In genomic region chr10:39659411-39660268, GRCm38 (mm10) we compare ENCODE assay signal across 8 mouse cellular contexts. TPM values are rescaled to one million over a fixed set of nuclear protein-coding genes. Genes with fewer than 3 reads are reported as not detected.
A peak's percentile ranks its signal among the peaks of the same experiment; 100 is the strongest.
DNase-seq lines count a peak whose midpoint lies in the region; ATAC-seq and TF ChIP-seq lines count a peak whose summit lies in the region.

No protein-coding gene starts in this region.

- peak; percentile 87 for ATAC-seq in intestine, embryonic 16.5 days
- ATAC-seq in megakaryocyte, adult 5-6 weeks (ENCODE audit: poor library complexity, severe bottlenecking): no peak

- peaks cover 23% of the 10 kb centered on the region for H3K4me1 ChIP-seq in intestine, embryonic 16.5 days (ENCODE audit: control insufficient read depth, insufficient read depth, low read length)
- H3K4me1 ChIP-seq in olfactory bulb, adult 2 months (ENCODE audit: control insufficient read depth, insufficient read depth, low read length): peaks cover 10% of the 10 kb centered on the region

- no peak overlapping the region for H3K4me2 ChIP-seq in intestine, embryonic 16.5 days (ENCODE audit: low read depth, low read length)

- no peaks in the 10 kb centered on the region for H3K9me3 ChIP-seq in intestine, embryonic 16.5 days (ENCODE audit: control insufficient read depth, low read length)

- no peak overlapping the region for H3K4me3 ChIP-seq in intestine, embryonic 16.5 days (ENCODE audit: low read length)
- H3K4me3 ChIP-seq in olfactory bulb, adult 2 months (ENCODE audit: insufficient read depth, low read depth, low read length): no peak overlapping the region

- intact Hi-C loops in gastrocnemius, postnatal 14 days (cut with DNase I; ENCODE audit: low total_unique reads): no loop called here

- WGBS in intestine, embryonic 16.5 days: 9% methylated on average over 11 of the region's 11 CpGs
- 16% methylated on average over 11 of the region's 11 CpGs for WGBS in olfactory bulb, adult 2 months

- TF ChIP-seq CTCF in olfactory bulb, adult 2 months (IDR thresholded peaks at IDR 0.05; ENCODE audit: insufficient read depth, low read depth, low read length): no peak

- H3K36me3 ChIP-seq in intestine, embryonic 16.5 days (ENCODE audit: control insufficient read depth, insufficient read depth, low read length): no peaks in the 10 kb centered on the region

- H3K9ac ChIP-seq in intestine, embryonic 16.5 days (ENCODE audit: low read depth, low read length): peak overlapping the region; percentile 31; the same call in 1 of the 2 replicates

- no peak for TF ChIP-seq POLR2A in olfactory bulb, adult 2 months (IDR thresholded peaks at IDR 0.05; ENCODE audit: insufficient read depth, low read depth, low read length)

- peak; percentile 36 for DNase-seq in adrenal gland, postnatal 14 days
- no peak for DNase-seq in adrenal gland, postnatal 4 days (ENCODE audit: low spot score in 2 of 2)
- peak; percentile 58 to 71 for DNase-seq in cerebellum, postnatal 25 days
- peak; percentile 58 for DNase-seq in gastrocnemius, postnatal 14 days
- peak; percentile 70 to 83 for DNase-seq in lung, adult 18-20 months

- no peaks in the 10 kb centered on the region for H3K27me3 ChIP-seq in intestine, embryonic 16.5 days (replicated peaks; ENCODE audit: control insufficient read depth, insufficient read depth, low read length)

- peak overlapping the region; percentile 78 for H3K27ac ChIP-seq in intestine, embryonic 16.5 days (ENCODE audit: low read length)
- H3K27ac ChIP-seq in olfactory bulb, adult 2 months (ENCODE audit: insufficient read depth, low read depth, low read length): peak overlapping the region; percentile 20; the same call in 1 of the 2 replicates

RNA-seq across cellular contexts. Expression of gene Traf3ip2, which starts 46.9 kb away (rescaled TPM):
- total RNA-seq in adrenal gland, postnatal 14 days (2021): 14.6 and 21.9 TPM in 2 replicates
- total RNA-seq in adrenal gland, postnatal 4 days (2021): 10 to 100 TPM; 24.0 to 24.8 TPM
- total RNA-seq in gastrocnemius, postnatal 14 days (2021): 1 to 10 TPM; 4.2 to 7.9 TPM
- polyA plus RNA-seq in intestine, embryonic 16.5 days (2015; fragmentation: Nextera tagmentation; extraction: Ambion mirVana): 28.0 and 33.4 TPM in 2 replicates
- not detected in 2 replicates for polyA plus RNA-seq in olfactory bulb, adult 2 months (2012; ENCODE audit: insufficient read depth, insufficient read length, low replicate concordance, missing spikeins)
- total RNA-seq in megakaryocyte, adult 5-6 weeks (2015): 8.8 and 12.3 TPM in 2 replicates
- 1.7 and 2.9 TPM in 2 replicates for total RNA-seq in megakaryocyte, adult 5-6 weeks (2017)

Comparison
In these comparisons a context has a peak if more than half of its experiments do, and no peak if none do; other contexts are left out.
1. DNase-seq: peak in adrenal gland, postnatal 14 days (single experiment), cerebellum, postnatal 25 days (2 of 2), gastrocnemius, postnatal 14 days (single experiment) and lung, adult 18-20 months (2 of 2); none in adrenal gland, postnatal 4 days (0 of 2).